Mouse (Mus musculus) stomach, postnatal 0 days (tissue): ENCODE results near the gene Atxn7.

Experiments
- CTCF ChIP-seq: IDR thresholded peaks from 2 replicates; pipeline ENCODE4 v1.5.1; 2016; ENCODE audit warnings: antibody characterized with exemption, low read depth, mild to moderate bottlenecking, moderate library complexity
- EP300 ChIP-seq: optimal IDR thresholded peaks from 2 replicates; pipeline ENCODE3; 2016; ENCODE audit warnings: antibody characterized with exemption

DNA sequence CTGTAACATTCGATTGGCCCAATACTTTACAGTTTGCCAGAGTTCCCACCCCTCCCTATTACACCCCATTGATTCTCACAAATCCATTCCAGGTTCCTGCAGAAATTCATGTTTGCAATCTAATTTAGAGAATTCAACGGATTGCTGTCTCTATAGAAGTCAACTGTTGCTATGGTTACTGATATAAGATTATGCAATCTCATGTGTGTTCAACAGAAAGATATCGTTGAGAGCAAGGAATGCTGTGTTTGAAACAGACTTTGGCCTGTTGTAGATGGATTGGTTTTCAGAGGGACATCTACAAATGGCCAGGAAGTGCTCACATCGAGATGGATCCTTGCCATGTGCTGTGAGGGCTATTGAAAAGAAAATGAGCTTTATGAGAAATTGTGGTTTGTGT is 46.0 kb upstream of the Atxn7 start:
- no peak for TF ChIP-seq CTCF
- no peak for TF ChIP-seq EP300
